Mouse (Mus musculus): ENCODE data around the gene Hoxa10. TPM values are rescaled to one million over a fixed set of nuclear protein-coding genes. Genes with fewer than 3 reads are reported as not detected.

Hoxa10 gene
- polyA plus RNA-seq, 1 experiment from 2014 or later = 0.18 TPM

GRCm38 (mm10) chr6:52259081-52259790 lies 18.6 kb upstream of the Hoxa10 start:
- H3K4me2 ChIP-seq (ENCODE audit: low read depth, low read length) = no peak overlapping the region
- no peaks in the 10 kb centered on the region for H3K9me3 ChIP-seq (replicated peaks; ENCODE audit: control insufficient read depth, low read length)
- no peak overlapping the region for H3K9ac ChIP-seq (ENCODE audit: low read length)
- no peak overlapping the region for H3K4me3 ChIP-seq (replicated peaks; ENCODE audit: low read length)
- ATAC-seq (ENCODE audit: insufficient read depth, low FRiP score) = no peak
- no peaks in the 10 kb centered on the region for H3K36me3 ChIP-seq (ENCODE audit: control insufficient read depth, insufficient read depth, low read length)
- H3K27me3 ChIP-seq (ENCODE audit: control insufficient read depth, insufficient read depth, low read length) = peaks cover 80% of the 10 kb centered on the region
- no peak overlapping the region for H3K27ac ChIP-seq (ENCODE audit: low read length)
- 2% methylated on average over 24 of the region's 25 CpGs for WGBS
- H3K4me1 ChIP-seq (ENCODE audit: control insufficient read depth, insufficient read depth, low read length) = peaks cover 5% of the 10 kb centered on the region; the same call in 1 of the 2 replicates

GRCm38 (mm10) chr6:52256956-52257355 lies 16.3 kb upstream of the Hoxa10 start:
- no peak overlapping the region for H3K9ac ChIP-seq (ENCODE audit: low read length)
- no peaks in the 10 kb centered on the region for H3K36me3 ChIP-seq (ENCODE audit: control insufficient read depth, insufficient read depth, low read length)
- no peak overlapping the region for H3K4me2 ChIP-seq (ENCODE audit: low read depth, low read length)
- no peak overlapping the region for H3K4me3 ChIP-seq (replicated peaks; ENCODE audit: low read length)
- H3K27ac ChIP-seq (ENCODE audit: low read length) = no peak overlapping the region
- peaks cover 5% of the 10 kb centered on the region; the same call in 1 of the 2 replicates for H3K4me1 ChIP-seq (ENCODE audit: control insufficient read depth, insufficient read depth, low read length)
- H3K27me3 ChIP-seq (ENCODE audit: control insufficient read depth, insufficient read depth, low read length) = peaks cover 73% of the 10 kb centered on the region
- ATAC-seq (ENCODE audit: insufficient read depth, low FRiP score) = no peak
- 1% methylated on average over 6 of the region's 6 CpGs for WGBS
- H3K9me3 ChIP-seq (replicated peaks; ENCODE audit: control insufficient read depth, low read length) = no peaks in the 10 kb centered on the region

- Histone ChIP-seq H3K4me1 (ENCODE audit: control insufficient read depth, insufficient read depth, low read length) (no peaks in the 10 kb centered on the region), H3K4me2 (ENCODE audit: low read depth, low read length) (no peak overlapping the region), H3K27ac (ENCODE audit: low read length) (no peak overlapping the region), H3K27me3 (ENCODE audit: control insufficient read depth, insufficient read depth, low read length) (peaks cover 74% of the 10 kb centered on the region), H3K36me3 (ENCODE audit: control insufficient read depth, insufficient read depth, low read length) (no peaks in the 10 kb centered on the region), H3K4me3 (replicated peaks; ENCODE audit: low read length) (0 out of 2 replicates have a peak overlapping the region, but pooled peaks have one; percentile 3), H3K9ac (ENCODE audit: low read length) (no peak overlapping the region), H3K9me3 (replicated peaks; ENCODE audit: control insufficient read depth, low read length) (no peaks in the 10 kb centered on the region)
- no peak for ATAC-seq (ENCODE audit: insufficient read depth, low FRiP score)
- 2% methylated on average over 59 of the region's 59 CpGs for WGBS
Observed at GRCm38 (mm10) chr6:52253511-52254500, 13.2 kb upstream of the Hoxa10 start.

- H3K36me3 ChIP-seq (ENCODE audit: control insufficient read depth, insufficient read depth, low read length) = no peaks in the 10 kb centered on the region
- H3K4me1 ChIP-seq (ENCODE audit: control insufficient read depth, insufficient read depth, low read length) = no peaks in the 10 kb centered on the region
- H3K27ac ChIP-seq (ENCODE audit: low read length) = no peak overlapping the region
- no peak overlapping the region for H3K4me2 ChIP-seq (ENCODE audit: low read depth, low read length)
- H3K27me3 ChIP-seq (ENCODE audit: control insufficient read depth, insufficient read depth, low read length) = peaks cover 75% of the 10 kb centered on the region
- no peak overlapping the region for H3K4me3 ChIP-seq (replicated peaks; ENCODE audit: low read length)
- 3% methylated on average over 35 of the region's 35 CpGs for WGBS
- ATAC-seq (ENCODE audit: insufficient read depth, low FRiP score) = no peak
- no peak overlapping the region for H3K9ac ChIP-seq (ENCODE audit: low read length)
- H3K9me3 ChIP-seq (replicated peaks; ENCODE audit: control insufficient read depth, low read length) = no peaks in the 10 kb centered on the region
Observed at GRCm38 (mm10) chr6:52252775-52253376, 12.2 kb upstream of the Hoxa10 start.

- H3K4me2 ChIP-seq (ENCODE audit: low read depth, low read length) = no peak overlapping the region
- H3K9me3 ChIP-seq (replicated peaks; ENCODE audit: control insufficient read depth, low read length) = no peaks in the 10 kb centered on the region
- H3K27ac ChIP-seq (ENCODE audit: low read length) = no peak overlapping the region
- no peak overlapping the region for H3K9ac ChIP-seq (ENCODE audit: low read length)
- H3K27me3 ChIP-seq (ENCODE audit: control insufficient read depth, insufficient read depth, low read length) = peaks cover 77% of the 10 kb centered on the region
- ATAC-seq (ENCODE audit: insufficient read depth, low FRiP score) = no peak
- no peak overlapping the region for H3K4me3 ChIP-seq (replicated peaks; ENCODE audit: low read length)
- 4% methylated on average over 24 of the region's 24 CpGs for WGBS
- no peaks in the 10 kb centered on the region for H3K4me1 ChIP-seq (ENCODE audit: control insufficient read depth, insufficient read depth, low read length)
- no peaks in the 10 kb centered on the region for H3K36me3 ChIP-seq (ENCODE audit: control insufficient read depth, insufficient read depth, low read length)
Observed at GRCm38 (mm10) chr6:52252016-52252774, 11.5 kb upstream of the Hoxa10 start.

GRCm38 (mm10) chr6:52251177-52251879 lies 10.7 kb upstream of the Hoxa10 start:
- WGBS = 10% methylated on average over 7 of the region's 7 CpGs
- ATAC-seq (ENCODE audit: insufficient read depth, low FRiP score) = no peak

GRCm38 (mm10) chr6:52249826-52250225 lies 9.2 kb upstream of the Hoxa10 start:
- no peak overlapping the region for H3K9ac ChIP-seq (ENCODE audit: low read length)

More at GRCm38 (mm10) chr6:52251177-52251879, 10.7 kb upstream of the Hoxa10 start:
- H3K36me3 ChIP-seq (ENCODE audit: control insufficient read depth, insufficient read depth, low read length) = no peaks in the 10 kb centered on the region
- no peak overlapping the region for H3K27ac ChIP-seq (ENCODE audit: low read length)
- H3K9me3 ChIP-seq (replicated peaks; ENCODE audit: control insufficient read depth, low read length) = no peaks in the 10 kb centered on the region
- H3K4me1 ChIP-seq (ENCODE audit: control insufficient read depth, insufficient read depth, low read length) = no peaks in the 10 kb centered on the region
- H3K27me3 ChIP-seq (ENCODE audit: control insufficient read depth, insufficient read depth, low read length) = peaks cover 79% of the 10 kb centered on the region
- H3K4me3 ChIP-seq (replicated peaks; ENCODE audit: low read length) = no peak overlapping the region
- no peak overlapping the region for H3K9ac ChIP-seq (ENCODE audit: low read length)
- no peak overlapping the region for H3K4me2 ChIP-seq (ENCODE audit: low read depth, low read length)

GRCm38 (mm10) chr6:52249415-52249738 lies 8.7 kb upstream of the Hoxa10 start:
- H3K9ac ChIP-seq (ENCODE audit: low read length) = no peak overlapping the region
- peaks cover 5% of the 10 kb centered on the region; the same call in 1 of the 2 replicates for H3K4me1 ChIP-seq (ENCODE audit: control insufficient read depth, insufficient read depth, low read length)
- no peak overlapping the region for H3K4me3 ChIP-seq (replicated peaks; ENCODE audit: low read length)
- peaks cover 85% of the 10 kb centered on the region for H3K27me3 ChIP-seq (ENCODE audit: control insufficient read depth, insufficient read depth, low read length)
- no peak for ATAC-seq (ENCODE audit: insufficient read depth, low FRiP score)
- H3K9me3 ChIP-seq (replicated peaks; ENCODE audit: control insufficient read depth, low read length) = no peaks in the 10 kb centered on the region
- WGBS = 1% methylated on average over 16 of the region's 16 CpGs
- no peak overlapping the region for H3K4me2 ChIP-seq (ENCODE audit: low read depth, low read length)
- H3K36me3 ChIP-seq (ENCODE audit: control insufficient read depth, insufficient read depth, low read length) = no peaks in the 10 kb centered on the region
- H3K27ac ChIP-seq (ENCODE audit: low read length) = no peak overlapping the region

More at GRCm38 (mm10) chr6:52249826-52250225, 9.2 kb upstream of the Hoxa10 start:
- Histone ChIP-seq H3K4me3 (replicated peaks; ENCODE audit: low read length) (no peak overlapping the region), H3K4me2 (ENCODE audit: low read depth, low read length) (no peak overlapping the region), H3K27me3 (ENCODE audit: control insufficient read depth, insufficient read depth, low read length) (peaks cover 82% of the 10 kb centered on the region), H3K36me3 (ENCODE audit: control insufficient read depth, insufficient read depth, low read length) (no peaks in the 10 kb centered on the region), H3K9me3 (replicated peaks; ENCODE audit: control insufficient read depth, low read length) (no peaks in the 10 kb centered on the region), H3K27ac (ENCODE audit: low read length) (no peak overlapping the region), H3K4me1 (ENCODE audit: control insufficient read depth, insufficient read depth, low read length) (peaks cover 5% of the 10 kb centered on the region; the same call in 1 of the 2 replicates)
- ATAC-seq (ENCODE audit: insufficient read depth, low FRiP score) = no peak
- WGBS = 3% methylated on average over 4 of the region's 4 CpGs

Data from stomach, embryonic 16.5 days (tissue).